Mouse (Mus musculus): ENCODE results near the gene Faf2. TPM values are rescaled to one million over a fixed set of nuclear protein-coding genes. Genes with fewer than 3 reads are reported as not detected.

Faf2 gene
- polyA plus RNA-seq, 1 experiment from 2014 or later = 68.5 TPM

GRCm38 (mm10) chr13:54694348-54695060, 72.9 kb downstream of the Faf2 start:
- Histone ChIP-seq H3K27ac (peak overlapping the region; percentile 95), H3K4me2 (replicated peaks) (peak overlapping the region; percentile 79), H3K9ac (peak overlapping the region; percentile 63), H3K4me3 (replicated peaks) (peak overlapping the region; percentile 96), H3K27me3 (replicated peaks) (no peaks in the 10 kb centered on the region), H3K9me3 (no peaks in the 10 kb centered on the region), H3K36me3 (no peaks in the 10 kb centered on the region), H3K4me1 (replicated peaks) (peaks cover 21% of the 10 kb centered on the region)
- peak; percentile 82 for ATAC-seq
- 13% methylated on average over 26 of the region's 26 CpGs for WGBS

DNA sequence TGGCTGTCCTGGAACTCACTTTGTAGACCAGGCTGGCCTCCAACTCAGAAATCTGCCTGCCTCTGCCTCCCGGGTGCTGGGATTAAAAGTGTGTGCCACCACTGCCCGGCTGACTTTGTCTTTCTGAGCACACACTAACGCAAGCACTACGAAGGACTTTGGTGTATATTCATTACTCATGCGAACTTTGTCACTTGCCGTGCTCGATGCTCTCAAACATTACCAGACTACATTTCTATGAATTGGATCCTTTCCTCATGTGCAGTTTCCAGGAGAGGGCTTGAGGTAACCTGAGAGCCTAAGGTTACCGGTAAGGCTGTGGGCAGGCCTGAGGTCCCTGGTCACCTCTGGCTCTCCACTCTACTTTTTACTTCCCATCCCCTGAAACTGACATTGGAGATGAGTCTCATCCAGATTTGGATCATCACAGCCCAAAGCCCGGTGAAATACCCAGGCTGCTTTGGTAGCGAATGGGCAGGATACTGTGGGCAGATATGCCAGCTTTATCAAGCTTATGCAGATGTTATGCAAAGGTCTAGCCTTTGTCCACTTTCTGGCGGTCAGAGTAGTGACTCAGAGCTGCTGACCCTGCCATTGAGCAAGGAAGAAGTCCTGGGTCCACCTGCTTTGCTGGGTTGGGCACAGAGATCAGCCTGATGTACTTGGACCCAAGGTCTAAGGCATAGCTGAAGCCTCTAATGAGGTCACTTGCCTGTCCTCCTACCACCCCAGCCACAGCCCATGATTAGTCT, 74.1 kb downstream of the Faf2 start:
- Histone ChIP-seq H3K9me3 (no peaks in the 10 kb centered on the region), H3K4me2 (replicated peaks) (no peak overlapping the region), H3K9ac (no peak overlapping the region), H3K4me1 (replicated peaks) (peaks cover 13% of the 10 kb centered on the region), H3K27ac (no peak overlapping the region), H3K36me3 (no peaks in the 10 kb centered on the region), H3K4me3 (replicated peaks) (no peak overlapping the region), H3K27me3 (replicated peaks) (no peaks in the 10 kb centered on the region)
- ATAC-seq = no peak
- 85% methylated on average over 11 of the region's 11 CpGs for WGBS

DNA sequence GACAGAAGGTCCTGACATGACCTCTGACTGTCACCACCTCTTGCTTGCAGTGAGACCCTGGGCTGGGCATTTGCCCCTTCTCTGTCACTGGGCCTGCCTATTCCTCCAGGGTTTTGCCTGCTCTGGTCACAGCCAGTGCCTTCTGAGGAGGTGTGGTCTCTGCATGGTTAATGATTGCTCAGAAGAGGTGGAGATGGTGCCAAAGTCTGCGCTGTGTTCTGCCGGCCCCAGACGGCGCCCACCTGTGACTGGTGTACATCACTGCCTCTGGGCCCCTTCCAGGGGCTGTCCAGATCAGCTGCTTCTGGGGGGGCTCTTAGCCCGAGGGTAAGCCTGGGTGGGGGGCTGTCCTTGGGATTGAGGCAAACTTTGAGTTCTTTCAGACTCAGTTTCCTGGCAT, 79.7 kb downstream of the Faf2 start, which contains the start of gene Cdhr2:
Cdhr2 (plus strand) TSS at position 219 of the 400 bp plus-strand sequence.
- Histone ChIP-seq H3K9me3 (no peaks in the 10 kb centered on the region), H3K4me2 (replicated peaks) (peak within 1 kb of the TSS; percentile 45), H3K27ac (peak within 1 kb of the TSS; percentile 73), H3K36me3 (no peaks in the 10 kb centered on the region), H3K4me1 (replicated peaks) (peaks cover 16% of the 10 kb centered on the region), H3K27me3 (replicated peaks) (no peaks in the 10 kb centered on the region), H3K9ac (peak within 1 kb of the TSS; percentile 26; the same call in 1 of the 2 replicates), H3K4me3 (replicated peaks) (peak within 1 kb of the TSS; percentile 36)
- ATAC-seq = peak; percentile 92
- WGBS = 45% methylated on average over 5 of the region's 5 CpGs

GRCm38 (mm10) chr13:54702507-54702906, 80.9 kb downstream of the Faf2 start:
- ATAC-seq = no peak
- 0 out of 2 replicates have a peak overlapping the region, but pooled peaks have one; percentile 26 for H3K9ac ChIP-seq
- no peaks in the 10 kb centered on the region for H3K27me3 ChIP-seq (replicated peaks)
- peaks cover 16% of the 10 kb centered on the region for H3K4me1 ChIP-seq (replicated peaks)
- 71% methylated on average over 7 of the region's 7 CpGs for WGBS
- H3K9me3 ChIP-seq = no peaks in the 10 kb centered on the region
- peak overlapping the region; percentile 36 for H3K4me3 ChIP-seq (replicated peaks)
- no peaks in the 10 kb centered on the region for H3K36me3 ChIP-seq
- H3K4me2 ChIP-seq (replicated peaks) = peak overlapping the region; percentile 45
- H3K27ac ChIP-seq = no peak overlapping the region; the same call in 1 of the 2 replicates

- no peak overlapping the region for H3K4me3 ChIP-seq (replicated peaks)
- no peaks in the 10 kb centered on the region for H3K9me3 ChIP-seq
- H3K4me2 ChIP-seq (replicated peaks) = no peak overlapping the region
- no peaks in the 10 kb centered on the region for H3K36me3 ChIP-seq
- H3K27me3 ChIP-seq (replicated peaks) = no peaks in the 10 kb centered on the region
- peak; percentile 38 for ATAC-seq
- no peak overlapping the region for H3K9ac ChIP-seq
- peak overlapping the region; percentile 25; the same call in 1 of the 2 replicates for H3K27ac ChIP-seq
- 36% methylated on average over 6 of the region's 6 CpGs for WGBS
- peaks cover 16% of the 10 kb centered on the region for H3K4me1 ChIP-seq (replicated peaks)
These were observed 83.3 kb downstream of the Faf2 start for GRCm38 (mm10) chr13:54704890-54705289.

DNA sequence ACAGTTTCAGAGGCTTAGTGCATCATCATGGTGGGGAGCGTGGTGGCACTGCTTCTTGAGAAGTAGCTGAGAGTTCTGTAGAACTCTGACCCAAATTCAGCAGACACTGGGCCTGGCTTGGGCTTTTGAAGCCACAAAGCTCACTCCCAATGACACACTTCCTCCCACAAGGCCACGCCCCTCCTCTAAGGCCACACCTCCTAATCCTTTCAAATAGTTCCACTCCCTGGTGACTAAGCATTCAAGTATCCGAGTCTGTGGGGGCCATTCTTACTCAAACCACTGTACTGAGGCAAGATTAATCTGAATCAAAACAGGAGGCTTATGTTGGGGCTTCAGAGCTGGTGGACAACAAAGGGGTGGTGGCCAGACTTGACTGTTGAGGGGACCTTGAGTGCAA, 89.3 kb downstream of the Faf2 start:
- no peak for ATAC-seq
- no peak overlapping the region for H3K27ac ChIP-seq
- WGBS = 86% methylated on average over 3 of the region's 3 CpGs
- no peak overlapping the region for H3K4me2 ChIP-seq (replicated peaks)
- H3K4me1 ChIP-seq (replicated peaks) = no peaks in the 10 kb centered on the region
- no peaks in the 10 kb centered on the region for H3K36me3 ChIP-seq
- no peaks in the 10 kb centered on the region for H3K27me3 ChIP-seq (replicated peaks)
- H3K9ac ChIP-seq = no peak overlapping the region
- no peak overlapping the region for H3K4me3 ChIP-seq (replicated peaks)
- no peaks in the 10 kb centered on the region for H3K9me3 ChIP-seq

Other genes starting within 250 kb of the Faf2 start
- gene Thoc3, start 152.9 kb upstream of the Faf2 start, polyA plus RNA-seq (2015; fragmentation: Nextera tagmentation; extraction: Ambion mirVana) = 100 and 101 TPM in 2 replicates
- gene Simc1, start 118.0 kb upstream of the Faf2 start, polyA plus RNA-seq (2015; fragmentation: Nextera tagmentation; extraction: Ambion mirVana) = 6.3 and 6.9 TPM in 2 replicates
- 107 and 110 TPM in 2 replicates for gene 4833439L19Rik, start 56.3 kb upstream of the Faf2 start, polyA plus RNA-seq (2015; fragmentation: Nextera tagmentation; extraction: Ambion mirVana)
- gene Arl10, start 46.8 kb upstream of the Faf2 start, polyA plus RNA-seq (2015; fragmentation: Nextera tagmentation; extraction: Ambion mirVana) = 21.7 and 25.2 TPM in 2 replicates
- gene Nop16, start 31.7 kb upstream of the Faf2 start, polyA plus RNA-seq (2015; fragmentation: Nextera tagmentation; extraction: Ambion mirVana) = 86.1 and 93.9 TPM in 2 replicates
- 233 and 239 TPM in 2 replicates for gene Higd2a, start 31.6 kb upstream of the Faf2 start, polyA plus RNA-seq (2015; fragmentation: Nextera tagmentation; extraction: Ambion mirVana)
- gene Cltb, start 10.4 kb upstream of the Faf2 start, polyA plus RNA-seq (2015; fragmentation: Nextera tagmentation; extraction: Ambion mirVana) = 76.9 and 78.6 TPM in 2 replicates
- 77.9 and 78.3 TPM in 2 replicates for gene Rnf44, start 72.1 kb downstream of the Faf2 start, polyA plus RNA-seq (2015; fragmentation: Nextera tagmentation; extraction: Ambion mirVana)
- 32.2 and 37.2 TPM in 2 replicates for gene Cdhr2, start 79.7 kb downstream of the Faf2 start, polyA plus RNA-seq (2015; fragmentation: Nextera tagmentation; extraction: Ambion mirVana)
- 0.53 and 0.82 TPM in 2 replicates for gene Gprin1, start 128.1 kb downstream of the Faf2 start, polyA plus RNA-seq (2015; fragmentation: Nextera tagmentation; extraction: Ambion mirVana)
- 0.24 and 0.42 TPM in 2 replicates for gene Sncb, start 144.8 kb downstream of the Faf2 start, polyA plus RNA-seq (2015; fragmentation: Nextera tagmentation; extraction: Ambion mirVana)
- not detected in 2 replicates for gene Eif4e1b, start 162.2 kb downstream of the Faf2 start, polyA plus RNA-seq (2015; fragmentation: Nextera tagmentation; extraction: Ambion mirVana)
- 13.9 TPM in 2 replicates for gene Tspan17, start 167.6 kb downstream of the Faf2 start, polyA plus RNA-seq (2015; fragmentation: Nextera tagmentation; extraction: Ambion mirVana)

Data from intestine, embryonic 15.5 days (tissue).